Comparison of ENCODE assay signal across 27 mouse cellular contexts in genomic region chr9:85617972-85618371, GRCm38 (mm10).
DNase-seq lines count a peak whose midpoint lies in the region; ATAC-seq and TF ChIP-seq lines count a peak whose summit lies in the region.
"Had no signal": no experiment of that assay in that cellular context is flagged by ENCODE, and none has a peak within 500 bp of the region (broad histone marks: within the 10 kb centered on the region; RNA-seq: fewer than 3 reads in every experiment).

No protein-coding gene starts in this region.

- no peaks in the 10 kb centered on the region for H3K4me1 ChIP-seq in heart, embryonic 10.5 days
- no peaks in the 10 kb centered on the region for H3K4me1 ChIP-seq in heart, embryonic 11.5 days (ENCODE audit: control insufficient read depth, insufficient read depth, low read length)
- H3K4me1 ChIP-seq in lung, embryonic 14.5 days (ENCODE audit: insufficient read depth) = no peaks in the 10 kb centered on the region; the same call in 1 of the 2 replicates
- no peaks in the 10 kb centered on the region; the same call in 1 of the 2 replicates for H3K4me1 ChIP-seq in lung, embryonic 16.5 days (replicated peaks; ENCODE audit: control insufficient read depth, insufficient read depth, low read length)
- H3K4me1 ChIP-seq in lung, adult 2 months (ENCODE audit: control insufficient read depth, insufficient read depth, low read length) = no peaks in the 10 kb centered on the region
- H3K4me1 ChIP-seq: embryonic facial prominence, embryonic 10.5 days; embryonic facial prominence, embryonic 12.5 days; forebrain, embryonic 10.5 days; forebrain, embryonic 12.5 days had no signal

- 0 out of 2 replicates have a peak overlapping the region, but pooled peaks have one; percentile 29 for H3K27ac ChIP-seq in heart, embryonic 10.5 days
- H3K27ac ChIP-seq in heart, embryonic 11.5 days (ENCODE audit: low read depth, low read length) = no peak overlapping the region
- H3K27ac ChIP-seq in lung, embryonic 14.5 days (ENCODE audit: low read depth) = no peak overlapping the region
- H3K27ac ChIP-seq in lung, embryonic 16.5 days (ENCODE audit: low read length) = no peak overlapping the region
- H3K27ac ChIP-seq: embryonic facial prominence, embryonic 10.5 days; embryonic facial prominence, embryonic 12.5 days; forebrain, embryonic 10.5 days; forebrain, embryonic 12.5 days had no signal

- TF ChIP-seq POLR2A in lung, adult 2 months (IDR thresholded peaks at IDR 0.05; ENCODE audit: borderline replicate concordance, extremely low read depth, low read depth, low read length) = no peak

- H3K9me3 ChIP-seq in heart, embryonic 10.5 days = no peaks in the 10 kb centered on the region
- no peaks in the 10 kb centered on the region for H3K9me3 ChIP-seq in heart, embryonic 11.5 days (replicated peaks; ENCODE audit: control insufficient read depth, low read length)
- H3K9me3 ChIP-seq in lung, embryonic 14.5 days (ENCODE audit: low read depth, low read length) = no peaks in the 10 kb centered on the region
- no peaks in the 10 kb centered on the region for H3K9me3 ChIP-seq in lung, embryonic 16.5 days (ENCODE audit: control insufficient read depth, low read length)
- H3K9me3 ChIP-seq: embryonic facial prominence, embryonic 10.5 days; embryonic facial prominence, embryonic 12.5 days; forebrain, embryonic 10.5 days; forebrain, embryonic 12.5 days; G1E had no signal

- ATAC-seq in heart, embryonic 11.5 days (replicated peaks; ENCODE audit: insufficient number of reproducible peaks, low FRiP score, low TSS enrichment) = no peak
- 0 out of 2 replicates have a peak, but pooled peaks have one; percentile 47 for ATAC-seq in lung, embryonic 14.5 days (ENCODE audit: insufficient read depth)
- ATAC-seq in lung, embryonic 16.5 days (ENCODE audit: low read depth) = peak; percentile 74
- ATAC-seq: activated CD4-positive, CD25-positive, alpha-beta regulatory T cell, adult 4 months; CD4-positive, CD25-positive, alpha-beta regulatory T cell, adult 4 months; forebrain, embryonic 14.5 days had no signal

- WGBS in heart, embryonic 10.5 days = 68% methylated on average over 3 of the region's 3 CpGs
- 65% methylated on average over 3 of the region's 3 CpGs for WGBS in heart, embryonic 11.5 days (ENCODE audit: insufficient replicate concordance)
- 42% methylated on average over 3 of the region's 3 CpGs for WGBS in lung, embryonic 14.5 days
- WGBS in lung, embryonic 16.5 days = 49% methylated on average over 3 of the region's 3 CpGs
- WGBS in lung, adult 2 months = 71% methylated on average over 3 of the region's 3 CpGs

- no peaks in the 10 kb centered on the region for H3K36me3 ChIP-seq in heart, embryonic 10.5 days
- no peaks in the 10 kb centered on the region for H3K36me3 ChIP-seq in heart, embryonic 11.5 days (ENCODE audit: control insufficient read depth, insufficient read depth, low read length)
- H3K36me3 ChIP-seq in lung, embryonic 14.5 days (ENCODE audit: insufficient read depth) = no peaks in the 10 kb centered on the region
- H3K36me3 ChIP-seq in lung, embryonic 16.5 days (ENCODE audit: control insufficient read depth, insufficient read depth, low read length) = no peaks in the 10 kb centered on the region
- H3K36me3 ChIP-seq: embryonic facial prominence, embryonic 10.5 days; embryonic facial prominence, embryonic 12.5 days; forebrain, embryonic 10.5 days; forebrain, embryonic 12.5 days; G1E had no signal

- no peak for TF ChIP-seq CTCF in lung, embryonic 14.5 days (IDR thresholded peaks at IDR 0.05; ENCODE audit: low read depth)
- TF ChIP-seq CTCF in lung, adult 2 months (IDR thresholded peaks at IDR 0.05; ENCODE audit: insufficient read depth, low read length) = no peak

- no peaks in the 10 kb centered on the region for H3K27me3 ChIP-seq in heart, embryonic 10.5 days (ENCODE audit: insufficient read depth, poor library complexity, severe bottlenecking)
- H3K27me3 ChIP-seq in heart, embryonic 11.5 days (ENCODE audit: control insufficient read depth, insufficient read depth, low read length) = no peaks in the 10 kb centered on the region
- no peaks in the 10 kb centered on the region for H3K27me3 ChIP-seq in lung, embryonic 14.5 days (ENCODE audit: insufficient read depth, low read length)
- H3K27me3 ChIP-seq in lung, embryonic 16.5 days (ENCODE audit: control insufficient read depth, insufficient read depth, low read depth, low read length) = no peaks in the 10 kb centered on the region
- H3K27me3 ChIP-seq: CH12.LX; embryonic facial prominence, embryonic 12.5 days; forebrain, embryonic 12.5 days; Patski had no signal

- no peak overlapping the region for H3K9ac ChIP-seq in heart, embryonic 11.5 days (ENCODE audit: low read depth, low read length)
- no peak overlapping the region for H3K9ac ChIP-seq in lung, embryonic 14.5 days
- H3K9ac ChIP-seq in lung, embryonic 16.5 days (ENCODE audit: low read length) = no peak overlapping the region
- H3K9ac ChIP-seq: embryonic facial prominence, embryonic 12.5 days; forebrain, embryonic 12.5 days had no signal

- DNase-seq in heart, embryonic 10.5 days (ENCODE audit: low spot score) = no peak
- peak; percentile 38 for DNase-seq in lung, embryonic 14.5 days
- DNase-seq in lung, postnatal 25 days (ENCODE audit: low spot score) = no peak
- DNase-seq in lung, adult 2 months = no peak
- DNase-seq in lung, postnatal 10 days = peak; percentile 29
- no peak for DNase-seq in lung, postnatal 14 days
- DNase-seq: adrenal gland, adult 8-10 months; adrenal gland, postnatal 14 days; B cell, adult 2 months; cerebellum, adult 11-12 months; cerebellum, adult 2 months; cerebellum, adult 9-10 months; cerebellum, postnatal 10 days; cerebellum, postnatal 25 days had no signal

- no peak overlapping the region for H3K4me3 ChIP-seq in heart, embryonic 10.5 days
- H3K4me3 ChIP-seq in heart, embryonic 11.5 days (ENCODE audit: low read depth, low read length) = no peak overlapping the region
- no peak overlapping the region for H3K4me3 ChIP-seq in lung, embryonic 14.5 days (ENCODE audit: low read depth, low read length)
- H3K4me3 ChIP-seq in lung, embryonic 16.5 days (ENCODE audit: low read length) = no peak overlapping the region
- no peak overlapping the region for H3K4me3 ChIP-seq in lung, adult 2 months (replicated peaks; ENCODE audit: extremely low read depth, low read depth, low read length)
- H3K4me3 ChIP-seq: embryonic facial prominence, embryonic 10.5 days; embryonic facial prominence, embryonic 12.5 days; erythroblast, embryonic 14.5 days; forebrain, embryonic 10.5 days; forebrain, embryonic 12.5 days had no signal

- no peak overlapping the region for H3K4me2 ChIP-seq in heart, embryonic 11.5 days
- no peak overlapping the region for H3K4me2 ChIP-seq in lung, embryonic 14.5 days
- H3K4me2 ChIP-seq in lung, embryonic 16.5 days (ENCODE audit: low read depth, low read length) = no peak overlapping the region
- H3K4me2 ChIP-seq: embryonic facial prominence, embryonic 12.5 days; forebrain, embryonic 12.5 days had no signal

Comparison
In these comparisons a context has a peak if more than half of its experiments do, and no peak if none do; other contexts are left out.
1. DNase-seq: peak in lung, embryonic 14.5 days (single experiment) and lung, postnatal 10 days (single experiment); none in heart, embryonic 10.5 days (single experiment), lung, postnatal 25 days (single experiment), lung, adult 2 months (single experiment) and lung, postnatal 14 days (single experiment).